Mouse (Mus musculus): ENCODE measurements at regions not wholly inside any gene's neighbourhood (a gene's known extent, or its start where the extent isn't known, plus 50 kb on each side); places are given as distances from the start of the nearest gene placed in this dataset.

- no peaks in the 10 kb centered on the region for H3K9me3 ChIP-seq (replicated peaks)
- WGBS: 87% methylated on average over 3 of the region's 3 CpGs
- H3K4me3 ChIP-seq: no peak overlapping the region
- no peak overlapping the region for H3K27ac ChIP-seq (replicated peaks)
- H3K4me1 ChIP-seq: no peaks in the 10 kb centered on the region
- no peaks in the 10 kb centered on the region for H3K36me3 ChIP-seq
- DNase-seq (ENCODE audit: low spot score): no peak
- H3K27me3 ChIP-seq (ENCODE audit: low read depth, poor library complexity, severe bottlenecking): no peaks in the 10 kb centered on the region
Measured at GRCm38 (mm10) chr11:24226755-24227154, 148.9 kb downstream of the Bcl11a start.

DNA sequence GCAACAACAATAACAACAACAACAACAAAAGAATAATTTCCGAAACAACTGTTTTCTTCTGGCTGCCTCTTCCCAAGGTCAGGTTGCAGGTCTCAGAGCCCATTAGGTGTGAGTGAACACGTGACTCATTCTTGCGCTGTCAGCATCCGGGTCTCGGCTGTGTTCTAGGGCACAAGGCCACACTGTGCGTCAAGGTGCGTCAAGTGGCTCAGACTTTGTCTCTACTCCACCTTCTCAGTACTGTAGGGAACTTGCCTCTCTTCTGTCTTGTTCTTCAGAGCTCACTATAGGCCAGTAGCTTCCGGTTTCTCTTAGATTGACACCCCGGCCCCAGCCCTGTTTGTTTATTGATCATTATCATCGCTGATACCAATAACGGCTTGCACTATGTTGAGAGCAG, 155.5 kb downstream of the Bcl11a start:
- 91% methylated on average over 11 of the region's 11 CpGs for WGBS
- H3K9me3 ChIP-seq (replicated peaks): no peaks in the 10 kb centered on the region
- no peaks in the 10 kb centered on the region for H3K4me1 ChIP-seq
- H3K4me3 ChIP-seq: no peak overlapping the region
- no peaks in the 10 kb centered on the region for H3K27me3 ChIP-seq (ENCODE audit: low read depth, poor library complexity, severe bottlenecking)
- DNase-seq (ENCODE audit: low spot score): no peak
- no peak overlapping the region for H3K27ac ChIP-seq (replicated peaks)
- no peaks in the 10 kb centered on the region for H3K36me3 ChIP-seq

DNA sequence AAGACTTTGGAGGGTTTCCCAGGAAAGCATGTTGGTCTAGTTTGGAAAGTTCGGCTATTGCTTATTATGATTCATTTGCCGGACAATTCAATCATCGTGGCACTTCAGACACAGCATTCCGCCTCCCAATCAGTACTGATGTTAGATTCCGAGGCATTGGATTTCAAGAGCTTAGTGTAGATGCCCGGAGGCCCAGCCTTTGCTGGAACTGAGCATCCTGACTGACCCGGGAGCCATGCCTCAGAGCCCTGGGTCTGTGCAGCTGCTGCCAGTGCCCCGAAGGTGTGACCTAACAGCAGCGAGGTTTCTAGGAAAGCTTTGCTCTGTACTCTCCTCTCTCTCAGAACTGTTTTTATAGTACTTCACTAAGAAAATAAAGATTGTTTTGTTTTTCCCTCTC, 156.0 kb downstream of the Bcl11a start:
- WGBS: 71% methylated on average over 9 of the region's 9 CpGs
- Histone ChIP-seq H3K27ac (replicated peaks) (no peak overlapping the region), H3K36me3 (no peaks in the 10 kb centered on the region), H3K4me1 (no peaks in the 10 kb centered on the region), H3K9me3 (replicated peaks) (no peaks in the 10 kb centered on the region), H3K27me3 (ENCODE audit: low read depth, poor library complexity, severe bottlenecking) (no peaks in the 10 kb centered on the region), H3K4me3 (no peak overlapping the region)
- no peak for DNase-seq (ENCODE audit: low spot score)

GRCm38 (mm10) chr11:24234422-24234821, 156.6 kb downstream of the Bcl11a start:
- Histone ChIP-seq H3K36me3 (no peaks in the 10 kb centered on the region), H3K27ac (replicated peaks) (no peak overlapping the region), H3K4me3 (no peak overlapping the region), H3K27me3 (ENCODE audit: low read depth, poor library complexity, severe bottlenecking) (no peaks in the 10 kb centered on the region), H3K4me1 (no peaks in the 10 kb centered on the region), H3K9me3 (replicated peaks) (no peaks in the 10 kb centered on the region)
- no peak for DNase-seq (ENCODE audit: low spot score)
- WGBS: 63% methylated on average over 3 of the region's 3 CpGs

- DNase-seq (ENCODE audit: low spot score): no peak
- Histone ChIP-seq H3K27me3 (ENCODE audit: low read depth, poor library complexity, severe bottlenecking) (no peaks in the 10 kb centered on the region), H3K36me3 (no peaks in the 10 kb centered on the region), H3K27ac (replicated peaks) (no peak overlapping the region), H3K4me1 (no peaks in the 10 kb centered on the region), H3K9me3 (replicated peaks) (no peaks in the 10 kb centered on the region), H3K4me3 (no peak overlapping the region)
- 80% methylated on average over 4 of the region's 4 CpGs for WGBS
Measured at GRCm38 (mm10) chr11:24235326-24235725, 157.5 kb downstream of the Bcl11a start.

DNA sequence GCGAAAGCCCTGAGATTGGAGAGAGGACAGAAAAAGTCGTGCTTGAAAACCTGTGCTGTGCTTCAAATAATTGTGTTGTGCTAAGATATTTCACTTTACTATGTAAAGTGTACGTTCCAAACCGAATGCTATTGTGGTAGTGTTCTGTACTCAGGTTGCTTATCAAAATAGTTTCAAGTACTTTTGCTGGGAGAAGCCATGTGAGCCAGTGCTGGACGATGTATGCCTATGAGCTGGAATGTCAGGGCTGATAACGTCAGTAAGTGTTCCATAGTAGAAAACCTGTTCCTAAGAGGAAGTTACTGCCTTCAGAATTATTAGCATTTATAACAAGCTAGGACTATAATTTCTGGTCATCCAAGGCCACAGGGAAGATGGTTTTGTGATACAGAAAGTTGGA, 161.8 kb downstream of the Bcl11a start:
- H3K27me3 ChIP-seq (ENCODE audit: low read depth, poor library complexity, severe bottlenecking): no peaks in the 10 kb centered on the region
- DNase-seq (ENCODE audit: low spot score): no peak
- H3K9me3 ChIP-seq (replicated peaks): no peaks in the 10 kb centered on the region
- H3K27ac ChIP-seq (replicated peaks): no peak overlapping the region
- no peak overlapping the region for H3K4me3 ChIP-seq
- H3K4me1 ChIP-seq: peaks cover 6% of the 10 kb centered on the region
- no peaks in the 10 kb centered on the region for H3K36me3 ChIP-seq
- WGBS: 90% methylated on average over 6 of the region's 6 CpGs

DNA sequence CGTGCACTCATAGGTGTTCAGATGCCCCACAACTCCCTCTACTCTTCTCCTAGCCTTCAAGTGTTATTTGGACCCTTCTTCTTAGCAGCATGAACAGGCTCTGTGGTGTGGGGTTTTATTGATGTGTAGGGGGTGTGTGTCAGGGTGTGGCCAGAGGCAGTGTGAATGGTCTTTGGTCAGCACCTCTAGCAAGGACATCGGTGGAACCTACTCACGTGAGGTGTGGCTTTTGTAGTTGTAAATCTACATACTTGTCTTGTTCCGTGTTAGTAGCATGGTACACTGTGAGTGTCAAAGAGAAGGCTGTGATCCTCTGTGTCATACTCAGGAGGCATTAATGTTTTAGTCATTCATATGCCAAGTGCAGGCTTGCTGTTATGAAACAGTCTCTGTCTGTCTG, 164.2 kb downstream of the Bcl11a start:
- H3K4me3 ChIP-seq: no peak overlapping the region
- no peaks in the 10 kb centered on the region for H3K36me3 ChIP-seq
- H3K27ac ChIP-seq (replicated peaks): no peak overlapping the region
- WGBS: 86% methylated on average over 4 of the region's 4 CpGs
- peaks cover 6% of the 10 kb centered on the region for H3K4me1 ChIP-seq
- no peaks in the 10 kb centered on the region for H3K9me3 ChIP-seq (replicated peaks)
- DNase-seq (ENCODE audit: low spot score): no peak
- no peaks in the 10 kb centered on the region for H3K27me3 ChIP-seq (ENCODE audit: low read depth, poor library complexity, severe bottlenecking)

GRCm38 (mm10) chr11:24242888-24243287, 165.0 kb downstream of the Bcl11a start:
- H3K4me1 ChIP-seq: peaks cover 6% of the 10 kb centered on the region
- no peak overlapping the region for H3K4me3 ChIP-seq
- no peak for DNase-seq (ENCODE audit: low spot score)
- H3K36me3 ChIP-seq: no peaks in the 10 kb centered on the region
- no peak overlapping the region for H3K27ac ChIP-seq (replicated peaks)
- 21% methylated on average over 2 of the region's 2 CpGs for WGBS
- no peaks in the 10 kb centered on the region for H3K27me3 ChIP-seq (ENCODE audit: low read depth, poor library complexity, severe bottlenecking)
- no peaks in the 10 kb centered on the region for H3K9me3 ChIP-seq (replicated peaks)

GRCm38 (mm10) chr11:24245390-24245789, 167.5 kb downstream of the Bcl11a start:
- no peak overlapping the region for H3K4me3 ChIP-seq
- H3K9me3 ChIP-seq (replicated peaks): no peaks in the 10 kb centered on the region
- H3K4me1 ChIP-seq: peaks cover 8% of the 10 kb centered on the region
- no peaks in the 10 kb centered on the region for H3K36me3 ChIP-seq
- WGBS: 83% methylated on average over 4 of the region's 4 CpGs
- H3K27me3 ChIP-seq (ENCODE audit: low read depth, poor library complexity, severe bottlenecking): no peaks in the 10 kb centered on the region
- no peak for DNase-seq (ENCODE audit: low spot score)
- no peak overlapping the region for H3K27ac ChIP-seq (replicated peaks)

GRCm38 (mm10) chr11:24246314-24246713, 168.5 kb downstream of the Bcl11a start:
- H3K9me3 ChIP-seq (replicated peaks): no peaks in the 10 kb centered on the region
- H3K27me3 ChIP-seq (ENCODE audit: low read depth, poor library complexity, severe bottlenecking): no peaks in the 10 kb centered on the region
- no peaks in the 10 kb centered on the region for H3K36me3 ChIP-seq
- DNase-seq (ENCODE audit: low spot score): no peak
- WGBS: 80% methylated on average over 3 of the region's 3 CpGs
- H3K4me1 ChIP-seq: peaks cover 15% of the 10 kb centered on the region
- no peak overlapping the region for H3K4me3 ChIP-seq
- H3K27ac ChIP-seq (replicated peaks): no peak overlapping the region

GRCm38 (mm10) chr11:24247285-24247684, 169.4 kb downstream of the Bcl11a start:
- Histone ChIP-seq H3K27me3 (ENCODE audit: low read depth, poor library complexity, severe bottlenecking) (no peaks in the 10 kb centered on the region), H3K4me1 (peaks cover 19% of the 10 kb centered on the region), H3K36me3 (no peaks in the 10 kb centered on the region), H3K9me3 (replicated peaks) (no peaks in the 10 kb centered on the region), H3K27ac (replicated peaks) (no peak overlapping the region), H3K4me3 (no peak overlapping the region)
- 91% methylated on average over 4 of the region's 4 CpGs for WGBS
- no peak for DNase-seq (ENCODE audit: low spot score)

GRCm38 (mm10) chr11:24251516-24251915, 173.7 kb downstream of the Bcl11a start:
- no peak for DNase-seq (ENCODE audit: low spot score)
- Histone ChIP-seq H3K9me3 (replicated peaks) (no peaks in the 10 kb centered on the region), H3K27ac (replicated peaks) (peak overlapping the region; percentile 39; the same call in 1 of the 2 replicates), H3K4me3 (no peak overlapping the region), H3K27me3 (ENCODE audit: low read depth, poor library complexity, severe bottlenecking) (no peaks in the 10 kb centered on the region), H3K4me1 (peaks cover 14% of the 10 kb centered on the region), H3K36me3 (no peaks in the 10 kb centered on the region)
- WGBS: 54% methylated on average over 5 of the region's 5 CpGs

GRCm38 (mm10) chr11:24255201-24256060, 177.6 kb downstream of the Bcl11a start:
- Histone ChIP-seq H3K27ac (replicated peaks) (no peak overlapping the region), H3K27me3 (ENCODE audit: low read depth, poor library complexity, severe bottlenecking) (no peaks in the 10 kb centered on the region), H3K4me1 (peaks cover 11% of the 10 kb centered on the region), H3K36me3 (no peaks in the 10 kb centered on the region), H3K9me3 (replicated peaks) (no peaks in the 10 kb centered on the region), H3K4me3 (no peak overlapping the region)
- WGBS: 92% methylated on average over 22 of the region's 22 CpGs
- no peak for DNase-seq (ENCODE audit: low spot score)

Data from midbrain, embryonic 10.5 days (tissue).